Mouse (Mus musculus): Measurements from ENCODE around the gene Arf3.
"Not testable (repeated sequence)": the region's sequence is repeated elsewhere in the genome, so short reads cannot be mapped to it uniquely, and the experiment has no call there.

Arf3 gene

DNA sequence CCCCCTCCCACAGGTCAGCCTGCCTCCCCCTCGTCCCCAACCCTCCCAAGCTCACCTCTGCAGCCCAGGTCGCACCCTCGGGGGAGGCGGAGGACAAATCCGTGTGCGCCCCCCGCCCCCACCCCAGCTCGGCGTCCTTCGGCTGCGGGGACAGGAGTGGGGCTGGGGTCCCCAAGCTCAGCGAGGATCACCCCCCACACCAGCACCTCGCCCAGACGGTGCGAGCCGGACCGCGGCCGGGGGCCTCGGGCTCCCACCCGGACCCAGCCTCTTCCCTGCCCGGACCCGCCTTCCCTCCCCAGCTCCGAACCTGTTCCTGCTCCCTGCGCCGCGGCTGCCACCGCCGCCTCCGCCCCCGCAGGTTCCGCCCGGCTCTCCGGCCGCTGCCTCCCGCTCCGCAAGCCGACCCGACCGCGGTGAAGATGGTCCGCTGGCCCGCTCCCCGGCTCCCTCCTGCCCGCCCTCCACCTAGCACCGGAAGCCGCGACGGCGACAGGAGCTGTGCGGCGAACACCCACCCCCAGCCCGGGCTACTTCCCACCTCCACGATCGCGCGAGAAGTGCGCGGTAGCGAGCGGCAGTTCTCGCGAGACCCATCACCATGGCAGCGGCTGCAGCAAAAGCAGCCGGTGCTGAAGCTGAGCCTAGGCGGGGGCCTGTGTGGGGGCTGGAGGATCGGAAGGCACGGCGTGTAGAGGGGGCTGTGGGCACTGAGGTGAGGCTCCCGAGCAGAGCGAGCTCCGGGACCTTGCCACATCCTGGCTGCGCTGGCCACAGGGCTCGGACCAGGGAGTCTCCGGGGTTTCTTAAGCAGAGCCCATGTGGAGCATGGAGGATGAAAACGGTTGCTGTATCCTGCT lies at the start of gene Arf3:
Gene Arf3, minus strand, starts transcription at position 545 of the 860 bp plus-strand sequence.
- DNase-seq (ENCODE audit: low spot score in 2 of 2), result peak; percentile 93 to 98

GRCm38 (mm10) chr15:98810212-98810611 lies 47.2 kb upstream of the Arf3 start:
- not testable (repeated sequence) for DNase-seq (ENCODE audit: low spot score in 2 of 2)

DNA sequence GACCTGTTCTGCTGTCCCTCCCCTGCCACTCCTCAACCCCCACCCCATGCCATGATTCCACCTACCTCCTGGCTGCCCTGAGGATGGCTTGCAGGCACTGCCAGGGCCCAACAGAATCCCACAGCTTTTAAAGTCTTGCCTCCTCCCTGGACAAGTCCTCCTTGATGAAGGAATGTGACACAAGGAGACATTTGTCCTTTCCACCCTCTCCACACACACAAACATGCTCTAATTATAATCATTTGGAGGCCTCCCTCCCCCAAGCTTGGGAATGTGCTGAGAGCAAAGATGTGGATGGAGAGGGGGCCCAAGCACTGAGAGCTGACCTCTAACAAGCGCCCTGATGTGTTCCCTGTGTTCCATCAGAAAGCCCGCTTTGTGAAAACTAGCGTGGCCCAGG lies 46.4 kb upstream of the Arf3 start, which contains the start of gene Ddn:
Gene Ddn, minus strand, starts transcription at position 101 of the 400 bp plus-strand sequence.
- DNase-seq (ENCODE audit: low spot score in 2 of 2), result no peak

GRCm38 (mm10) chr15:98808651-98809134 lies 45.7 kb upstream of the Arf3 start:
- peak; percentile 69 to 83 for DNase-seq (ENCODE audit: low spot score in 2 of 2)

GRCm38 (mm10) chr15:98807895-98808650 lies 45.1 kb upstream of the Arf3 start:
- DNase-seq (ENCODE audit: low spot score in 2 of 2), result peak; percentile 80 to 84

DNA sequence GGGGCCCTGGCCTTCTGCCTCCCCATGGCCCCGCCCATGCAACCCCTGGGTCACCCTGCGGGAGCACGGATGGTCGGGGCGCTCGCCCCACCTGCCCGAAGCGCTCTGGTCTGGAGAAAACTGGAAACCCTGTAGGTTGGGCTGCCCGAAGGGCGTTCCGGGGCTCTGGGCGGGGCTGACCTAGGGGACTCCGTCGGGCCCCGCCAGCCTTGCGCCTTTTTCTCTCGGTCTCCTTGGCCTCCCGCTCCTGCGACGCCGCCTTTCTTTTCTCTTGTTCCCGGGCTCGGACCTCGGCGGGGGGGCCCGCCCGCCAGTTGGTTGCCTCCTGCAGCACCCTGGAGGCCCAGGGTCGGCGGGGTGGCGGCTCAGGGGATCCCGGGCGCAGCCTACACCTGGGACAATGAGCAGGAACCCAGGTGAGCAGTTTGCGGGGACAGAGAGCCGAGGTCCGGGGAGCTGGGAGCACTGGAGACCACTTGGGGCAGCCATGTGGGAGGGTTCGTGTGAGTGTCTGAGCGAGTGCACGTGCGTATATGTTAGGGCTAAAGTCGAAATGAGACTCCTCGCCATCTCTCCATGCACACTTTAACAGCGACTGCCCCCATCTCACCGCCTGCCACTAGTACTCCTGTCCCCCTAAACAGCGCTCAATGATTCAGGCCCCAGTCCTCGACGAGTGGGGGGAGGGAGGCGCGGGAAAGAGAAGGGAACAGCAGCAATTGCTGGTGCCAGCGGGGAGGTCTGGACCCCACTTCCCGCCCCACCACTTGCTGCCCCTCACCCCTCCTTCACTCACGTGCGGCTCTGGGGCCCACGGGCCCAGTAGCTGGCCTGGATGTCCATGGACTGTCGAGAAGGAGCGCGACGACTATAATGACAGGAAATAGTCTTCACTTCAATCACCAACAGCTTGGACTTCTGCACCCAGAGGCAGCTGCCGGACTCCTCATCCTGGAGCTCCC lies 44.1 kb upstream of the Arf3 start:
- DNase-seq (ENCODE audit: low spot score in 2 of 2), result no peak

DNA sequence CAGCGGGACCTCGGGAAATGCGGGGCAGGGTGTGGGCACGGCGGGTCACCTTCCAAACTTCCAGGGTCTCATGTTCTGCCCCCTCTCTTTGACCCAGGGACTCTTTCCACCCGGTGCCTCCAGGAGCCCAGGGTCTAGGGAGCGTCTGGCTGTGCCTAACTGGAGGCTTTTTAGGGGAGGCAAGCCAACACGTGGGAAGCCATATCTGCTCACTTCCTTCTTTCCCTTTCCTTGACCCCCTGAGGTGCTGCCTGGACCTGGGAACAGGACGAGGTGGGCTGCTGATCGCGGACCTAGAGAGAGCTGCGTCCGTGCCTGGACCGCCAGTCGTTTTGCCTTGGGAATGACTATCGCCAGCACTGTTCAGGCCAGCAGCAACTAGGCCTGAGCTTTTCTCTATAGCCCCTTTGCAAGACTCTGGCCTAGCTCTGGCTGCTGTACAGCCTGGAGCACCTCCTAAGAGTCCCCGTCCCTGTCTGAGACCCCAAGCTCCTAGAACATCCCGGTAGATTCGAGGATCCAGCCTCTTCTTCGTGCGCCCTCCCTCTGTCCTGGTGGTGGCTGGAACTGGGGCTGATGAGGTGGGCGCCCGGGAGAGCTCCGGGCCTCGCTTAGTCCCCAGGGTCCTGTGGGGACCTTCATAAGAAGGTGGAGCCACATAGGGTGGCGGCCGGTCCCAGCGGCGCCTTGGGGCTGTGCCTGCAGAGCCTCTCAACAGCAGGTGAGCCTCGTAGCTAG lies 43.2 kb upstream of the Arf3 start:
- no peak for DNase-seq (ENCODE audit: low spot score in 2 of 2)

- peak in 1 of 2 experiments; percentile 76 for DNase-seq (ENCODE audit: low spot score in 2 of 2)
Observed at GRCm38 (mm10) chr15:98805324-98806040, 42.5 kb upstream of the Arf3 start.

DNA sequence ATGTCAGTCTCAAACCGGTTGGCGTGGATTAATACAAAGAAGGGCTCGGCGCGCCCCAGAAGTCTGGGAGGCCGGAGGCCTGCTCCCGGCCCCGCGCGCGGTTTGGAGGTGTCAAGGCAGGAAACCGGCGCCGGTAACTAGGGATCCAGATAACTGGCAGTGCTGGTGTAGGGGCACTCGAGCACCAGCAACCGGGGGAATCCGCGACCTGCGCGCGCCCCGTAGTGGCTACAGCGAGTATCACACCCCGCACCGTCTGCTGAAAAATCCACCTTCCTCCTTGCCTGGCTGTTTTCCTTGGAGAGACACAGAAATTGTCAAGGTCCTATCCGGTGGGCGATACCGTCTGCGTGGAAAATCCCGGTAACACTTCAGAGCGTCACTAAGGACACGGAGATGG lies 41.0 kb upstream of the Arf3 start:
- peak; percentile 76 to 85 for DNase-seq (ENCODE audit: low spot score in 2 of 2)

GRCm38 (mm10) chr15:98802926-98803325 lies 39.9 kb upstream of the Arf3 start:
- DNase-seq (ENCODE audit: low spot score in 2 of 2), result no peak

GRCm38 (mm10) chr15:98799396-98799795 lies 36.4 kb upstream of the Arf3 start:
- peak in 1 of 2 experiments; percentile 65 for DNase-seq (ENCODE audit: low spot score in 2 of 2)

GRCm38 (mm10) chr15:98798903-98799302 lies 35.9 kb upstream of the Arf3 start:
- no peak for DNase-seq (ENCODE audit: low spot score in 2 of 2)

DNA sequence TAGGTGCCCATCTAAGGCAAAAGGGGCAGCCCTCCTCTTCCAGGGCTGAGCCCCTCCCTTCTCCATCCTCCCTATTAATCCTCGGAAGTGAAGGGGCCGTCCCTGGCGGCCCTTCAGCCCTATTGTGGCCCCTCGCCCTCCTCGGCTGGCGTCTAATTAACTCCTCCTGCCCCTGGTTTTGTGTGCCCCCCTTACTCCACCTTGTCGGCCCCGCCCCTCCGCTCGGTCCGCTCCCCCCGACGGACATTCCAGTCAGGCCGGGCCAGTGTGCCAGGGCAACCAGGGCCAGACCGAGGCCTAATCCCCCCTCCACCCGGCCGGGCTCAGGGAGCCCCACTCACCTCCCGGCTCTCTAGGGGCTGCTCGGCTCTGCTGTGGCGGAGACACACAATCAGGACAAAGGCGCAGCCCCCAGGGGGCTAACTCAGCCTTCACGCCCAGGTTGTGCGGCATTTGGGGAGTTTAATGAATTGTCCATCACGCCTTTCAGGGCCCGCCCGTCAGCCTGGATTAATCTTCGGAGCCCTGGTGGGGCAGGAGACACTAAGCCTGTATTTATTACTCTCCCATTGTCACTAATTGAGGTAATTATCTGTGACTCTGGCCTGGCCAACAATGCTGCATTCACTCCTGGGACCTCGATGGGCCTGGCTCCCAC lies 35.0 kb upstream of the Arf3 start:
- DNase-seq (ENCODE audit: low spot score in 2 of 2), result no peak

DNA sequence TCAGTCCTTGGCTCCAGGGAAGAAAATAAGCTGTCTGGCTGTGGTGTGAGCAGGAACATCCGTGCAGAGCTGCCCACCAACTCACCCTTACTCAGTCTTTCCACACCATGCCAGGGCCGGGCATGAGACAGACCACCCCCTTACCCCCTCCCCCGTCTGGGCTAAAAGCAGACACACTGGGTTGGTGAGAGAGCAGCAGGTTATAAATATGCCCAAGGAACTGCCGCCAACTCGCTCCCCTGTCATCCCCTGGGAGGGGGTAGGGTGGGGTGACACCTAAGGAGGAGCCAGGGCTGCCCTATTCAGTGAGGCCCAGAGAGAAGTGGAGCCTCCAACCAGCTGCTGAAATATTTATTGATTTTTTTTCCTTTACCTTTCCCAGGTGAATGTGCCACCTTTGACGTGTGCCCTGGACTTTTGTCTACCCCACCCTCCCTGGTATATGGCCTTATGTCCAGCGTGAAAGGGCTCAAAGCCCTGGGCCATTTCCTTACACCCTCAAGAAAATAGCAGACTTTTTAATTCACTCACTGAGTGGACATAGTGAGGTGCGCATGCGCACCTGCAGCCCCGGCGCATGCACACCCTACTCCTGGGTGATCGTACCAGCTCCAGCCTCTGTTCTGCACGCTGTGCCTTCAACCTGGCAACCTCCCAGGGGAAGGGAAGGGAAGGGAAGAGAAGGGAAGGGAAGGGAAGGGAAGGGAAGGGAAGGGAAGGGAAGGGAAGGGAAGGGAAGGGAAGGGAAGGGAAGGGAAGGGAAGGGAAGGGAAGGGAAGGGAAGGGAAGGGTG lies 34.0 kb upstream of the Arf3 start:
- no peak for DNase-seq (ENCODE audit: low spot score in 2 of 2)

- DNase-seq (ENCODE audit: low spot score in 2 of 2), result no peak
Observed at GRCm38 (mm10) chr15:98793141-98793698, 30.2 kb upstream of the Arf3 start.

DNA sequence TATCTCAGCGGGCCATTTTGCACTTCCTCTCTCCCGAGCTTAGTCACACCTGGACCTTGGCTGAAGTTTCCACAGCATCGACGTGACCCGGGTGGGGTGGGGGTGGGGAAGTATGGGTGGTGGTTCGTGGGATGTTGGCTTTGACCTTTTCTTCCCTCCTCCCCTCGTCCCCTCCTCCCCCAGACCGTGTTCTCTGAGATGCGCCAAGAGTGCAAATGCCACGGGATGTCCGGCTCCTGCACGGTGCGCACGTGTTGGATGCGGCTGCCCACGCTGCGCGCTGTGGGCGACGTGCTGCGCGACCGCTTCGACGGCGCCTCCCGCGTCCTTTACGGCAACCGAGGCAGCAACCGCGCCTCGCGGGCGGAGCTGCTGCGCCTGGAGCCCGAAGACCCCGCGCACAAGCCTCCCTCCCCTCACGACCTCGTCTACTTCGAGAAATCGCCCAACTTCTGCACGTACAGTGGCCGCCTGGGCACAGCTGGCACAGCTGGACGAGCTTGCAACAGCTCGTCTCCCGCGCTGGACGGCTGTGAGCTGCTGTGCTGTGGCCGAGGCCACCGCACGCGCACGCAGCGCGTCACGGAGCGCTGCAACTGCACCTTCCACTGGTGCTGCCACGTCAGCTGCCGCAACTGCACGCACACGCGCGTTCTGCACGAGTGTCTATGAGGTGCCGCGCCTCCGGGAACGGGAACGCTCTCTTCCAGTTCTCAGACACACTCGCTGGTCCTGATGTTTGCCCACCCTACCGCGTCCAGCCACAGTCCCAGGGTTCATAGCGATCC lies 29.4 kb upstream of the Arf3 start:
- DNase-seq (ENCODE audit: low spot score in 2 of 2), result no peak

- no peak for DNase-seq (ENCODE audit: low spot score in 2 of 2)
Observed at GRCm38 (mm10) chr15:98791771-98792170, 28.8 kb upstream of the Arf3 start.

DNA sequence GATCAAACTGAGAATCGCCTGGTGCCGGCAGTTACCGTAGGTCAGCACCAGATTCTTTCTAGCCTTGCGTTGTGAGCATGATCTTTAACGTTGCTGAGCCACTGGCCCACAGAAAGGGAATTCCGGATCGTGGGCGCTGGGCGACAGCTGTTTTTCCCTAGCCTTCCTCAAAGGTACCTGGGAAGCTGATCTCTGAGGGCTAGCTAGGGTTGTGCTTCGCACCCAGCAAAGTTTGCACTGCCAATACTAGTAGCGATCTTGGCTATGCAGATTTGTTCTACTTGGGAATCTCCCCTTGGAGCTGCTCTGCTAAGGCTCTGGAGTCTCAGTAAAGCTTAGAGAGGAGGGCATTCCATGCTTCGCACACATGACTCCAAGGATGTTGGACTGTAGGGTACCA lies 28.2 kb upstream of the Arf3 start:
- DNase-seq (ENCODE audit: low spot score in 2 of 2), result no peak

All from frontal cortex, postnatal 10 days (tissue).